Mouse (Mus musculus) left cerebral cortex, postnatal 36 days (tissue): ENCODE data around the gene Flt1. TPM values are rescaled to one million over a fixed set of nuclear protein-coding genes. Genes with fewer than 3 reads are reported as not detected.
"Not testable (repeated sequence)": the region's sequence is repeated elsewhere in the genome, so short reads cannot be mapped to it uniquely, and the experiment has no call there.

ENCODE experiments used
- DNase-seq, 2 experiments: peaks; one replicate each; pipeline ENCODE4 v3.0.0; 2021 to 2022; ENCODE audit warnings: low spot score in 2 of 2, mixed read lengths in 1 of 2
- intact Hi-C: fragments of 180-260 bp; cut with DNase I; formaldehyde crosslinking; loops from one replicate; pipeline ENCODE4 v1.15.1; 2025
- total RNA-seq, 2 experiments: library from RNA; stranded (reverse); gene quantifications; 2 replicates each; pipeline ENCODE4 v1.2.3; 2021

The Flt1 gene
- total RNA-seq, 2 experiments from 2014 or later: 30.5 to 41.9 TPM

DNA sequence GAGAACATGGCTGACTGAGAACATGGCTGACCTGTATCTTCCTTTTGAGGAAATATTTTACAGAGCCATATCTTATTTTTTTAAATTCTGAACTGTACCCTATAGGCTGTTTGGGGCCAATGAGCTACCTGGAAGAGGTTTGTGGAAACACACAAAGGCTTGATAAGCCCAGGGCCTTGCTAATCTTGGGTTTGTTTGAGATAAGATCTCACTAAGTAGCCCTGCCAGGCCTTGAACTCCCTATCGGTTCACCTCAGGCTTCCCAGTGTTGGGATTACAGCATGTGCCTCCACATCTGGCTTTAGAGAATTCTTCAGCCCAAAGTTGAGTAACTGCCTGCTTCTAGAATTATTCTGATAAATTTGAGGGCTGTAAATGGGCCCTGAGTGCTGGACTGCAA lies 152.3 kb downstream of the Flt1 start:
- no peak for DNase-seq
- intact Hi-C loops: no loop called here

DNA sequence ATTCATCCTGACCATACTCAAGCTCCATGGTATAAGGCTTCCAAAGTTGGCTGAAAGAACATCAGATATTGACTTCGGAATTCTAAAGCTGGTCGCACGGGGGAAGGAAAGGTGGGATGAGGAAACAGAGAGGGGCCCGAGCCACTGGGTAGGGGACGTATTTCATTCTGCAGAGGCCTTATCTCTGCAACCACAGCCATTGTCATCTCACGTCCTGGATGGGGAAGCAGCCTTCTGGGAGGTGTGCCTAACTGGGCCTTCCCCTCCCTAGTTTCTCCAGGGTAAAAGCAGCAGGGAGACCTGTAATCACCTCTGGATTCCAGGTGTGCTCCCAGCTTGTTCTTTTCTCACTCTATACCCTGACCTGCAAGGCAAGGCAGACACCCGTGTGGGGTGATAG lies 153.1 kb downstream of the Flt1 start:
- no peak for DNase-seq
- intact Hi-C loops: no loop called here

- intact Hi-C loops: no loop called here
- no peak for DNase-seq
Measured at GRCm38 (mm10) chr5:147566335-147566734, 159.5 kb downstream of the Flt1 start.

GRCm38 (mm10) chr5:147565444-147565843 lies 160.4 kb downstream of the Flt1 start:
- intact Hi-C loops: no loop called here
- peak; percentile 53 to 59 for DNase-seq

- intact Hi-C loops: no loop called here
- no peak for DNase-seq
Measured at GRCm38 (mm10) chr5:147564140-147564590, 161.6 kb downstream of the Flt1 start.

GRCm38 (mm10) chr5:147563511-147564139 lies 162.2 kb downstream of the Flt1 start:
- intact Hi-C loops: no loop called here
- DNase-seq: no peak

DNA sequence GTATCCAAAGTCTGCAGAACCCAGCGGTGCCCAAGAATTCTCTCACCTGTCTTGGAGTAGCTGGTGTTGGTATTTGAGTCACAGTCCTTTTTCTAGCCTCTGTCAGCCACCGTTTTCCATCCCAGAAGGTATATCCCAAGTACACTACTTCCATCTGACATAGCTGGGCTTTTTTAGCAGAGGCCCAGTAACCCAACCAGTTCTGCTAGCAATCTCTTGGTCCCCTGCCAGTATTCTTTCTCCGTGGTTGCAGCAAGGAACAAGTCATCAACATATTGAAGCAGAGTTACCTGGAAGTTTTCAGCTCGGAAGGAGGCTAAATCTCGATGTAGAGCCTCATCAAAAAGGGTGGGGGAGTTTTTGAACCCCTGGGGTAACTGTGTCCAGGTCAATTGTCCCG lies 168.2 kb downstream of the Flt1 start:
- intact Hi-C loops, DNase-seq: not testable (repeated sequence)

DNA sequence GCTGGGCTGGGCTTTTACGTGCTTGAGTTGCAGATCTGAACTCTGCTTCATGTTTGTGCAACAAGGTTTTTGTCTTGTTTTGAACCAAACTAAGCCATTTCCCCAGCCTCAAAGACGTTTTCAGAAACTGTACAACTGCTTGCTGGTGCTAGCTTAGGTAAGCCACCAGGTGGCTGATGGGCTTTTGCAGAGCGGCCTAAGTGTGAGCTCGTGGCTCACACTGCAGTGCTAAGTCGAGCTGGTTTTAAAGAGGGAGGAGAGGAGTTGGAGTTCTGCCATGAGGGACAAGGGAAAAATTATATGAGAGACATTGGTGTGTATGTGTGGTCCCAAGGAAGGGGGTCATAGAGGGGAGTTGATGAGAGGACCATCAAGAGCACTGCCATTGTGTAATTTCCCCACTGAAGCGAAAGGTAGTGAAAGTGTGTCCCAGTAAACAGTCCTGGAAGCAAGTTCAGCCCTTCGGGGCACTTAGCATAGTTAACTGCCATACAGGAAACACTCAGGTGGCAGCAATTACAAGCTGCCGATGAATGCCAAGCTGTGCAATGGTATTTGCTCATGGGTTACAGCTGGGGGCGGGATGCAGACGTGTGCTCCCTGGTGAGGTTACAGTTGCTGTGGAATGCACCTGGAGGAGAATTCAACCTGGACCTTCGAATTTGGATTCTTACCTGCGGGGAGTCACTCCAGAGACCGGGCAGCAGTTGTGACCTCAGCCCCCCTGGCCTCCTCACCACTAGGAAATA lies 173.8 kb downstream of the Flt1 start:
- DNase-seq: no peak
- intact Hi-C loops: no loop called here

DNA sequence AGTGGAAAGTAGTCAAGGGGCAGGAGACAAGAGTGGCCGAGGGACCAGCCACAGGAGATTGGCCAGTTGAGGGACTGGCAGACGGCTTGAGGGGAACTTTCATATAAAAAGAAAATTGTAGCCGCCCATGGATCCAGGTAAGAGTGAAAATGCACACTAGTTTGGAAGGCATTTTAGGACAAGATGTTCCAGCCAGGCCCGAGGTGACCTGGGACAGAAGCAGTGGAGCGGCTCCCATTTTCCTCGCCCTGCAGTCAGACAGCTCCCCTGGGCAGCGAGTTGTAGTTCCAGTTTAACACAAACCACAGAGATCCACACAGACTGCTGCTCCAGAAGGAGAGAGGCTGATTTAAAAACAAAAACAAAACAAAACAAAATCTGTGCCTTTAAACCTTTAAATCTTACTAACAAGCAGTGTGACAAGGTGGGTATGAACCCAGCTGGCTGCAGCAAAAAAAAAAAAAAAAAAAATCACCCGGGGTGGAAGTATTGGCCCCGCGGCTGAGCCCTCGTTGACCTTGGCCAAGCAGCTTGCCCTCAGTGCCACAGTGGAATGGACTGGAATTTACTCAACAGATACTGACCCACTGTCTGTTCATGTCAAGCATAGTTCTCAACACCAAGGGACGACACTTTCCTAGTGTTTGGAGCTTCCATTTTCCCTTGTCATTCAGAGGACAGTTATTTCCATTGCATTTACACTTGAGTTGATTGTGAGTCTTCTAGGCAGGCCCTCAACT lies 176.6 kb downstream of the Flt1 start:
- no peak for DNase-seq
- intact Hi-C loops: no loop called here

GRCm38 (mm10) chr5:147545731-147546241 lies 180.0 kb downstream of the Flt1 start:
- intact Hi-C loops: no loop called here
- no peak for DNase-seq

DNA sequence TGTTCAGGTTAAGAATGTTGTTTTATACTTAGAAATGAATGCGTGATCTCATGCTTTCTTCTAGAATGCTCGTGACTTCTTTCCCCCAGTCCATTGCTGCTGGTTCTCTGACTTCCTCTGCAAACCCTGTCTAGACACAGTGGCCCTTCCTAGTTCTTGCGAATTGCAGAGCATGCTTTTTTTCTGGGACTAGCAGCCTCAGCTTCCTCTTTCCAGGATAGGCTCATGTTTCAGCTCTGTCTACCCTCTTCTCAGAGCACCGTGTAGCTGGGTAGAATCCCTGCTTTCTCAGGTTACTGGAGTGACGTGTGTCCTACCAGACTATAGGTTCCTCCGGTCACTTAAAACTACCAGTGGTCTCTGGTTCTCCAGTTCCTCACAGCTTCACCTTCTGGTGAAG lies 183.5 kb downstream of the Flt1 start:
- intact Hi-C loops: no loop called here
- no peak for DNase-seq

GRCm38 (mm10) chr5:147539815-147540214 lies 186.0 kb downstream of the Flt1 start:
- DNase-seq: no peak
- intact Hi-C loops: loop anchor here (10.0 kb wide), 1 partner anchor 105 kb away; the partner anchor contains the start of gene Pan3

GRCm38 (mm10) chr5:147539409-147539808 lies 186.4 kb downstream of the Flt1 start:
- intact Hi-C loops: loop anchor here (10.0 kb wide), 1 partner anchor 105 kb away; the partner anchor contains the start of gene Pan3
- DNase-seq: peak in 1 of 2 experiments; percentile 22

GRCm38 (mm10) chr5:147532031-147532430 lies 193.8 kb downstream of the Flt1 start:
- DNase-seq: peak in 1 of 2 experiments; percentile 23
- intact Hi-C loops: loop anchor here (10.0 kb wide), 1 partner anchor 97 kb away; the partner anchor contains the start of gene Pan3

DNA sequence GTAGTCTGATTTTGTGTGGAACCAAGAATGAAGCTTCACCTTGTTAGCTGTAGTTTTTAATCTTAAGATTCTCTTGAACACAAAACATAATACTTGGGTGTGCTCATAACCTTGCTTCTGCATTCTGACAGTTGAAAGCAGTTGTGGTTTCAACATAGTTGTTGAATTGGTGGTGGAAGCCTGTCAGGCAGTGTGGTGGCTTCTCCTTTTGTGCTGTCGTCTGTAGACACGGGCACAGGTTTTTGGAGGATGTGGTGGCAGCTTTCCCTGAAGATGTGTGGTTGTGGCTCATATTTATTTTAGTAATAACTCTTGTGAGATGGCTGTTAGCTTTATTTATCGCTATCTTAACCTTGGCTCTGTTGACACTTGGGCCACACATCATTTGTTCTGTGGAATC lies 198.0 kb downstream of the Flt1 start:
- intact Hi-C loops: no loop called here

DNA sequence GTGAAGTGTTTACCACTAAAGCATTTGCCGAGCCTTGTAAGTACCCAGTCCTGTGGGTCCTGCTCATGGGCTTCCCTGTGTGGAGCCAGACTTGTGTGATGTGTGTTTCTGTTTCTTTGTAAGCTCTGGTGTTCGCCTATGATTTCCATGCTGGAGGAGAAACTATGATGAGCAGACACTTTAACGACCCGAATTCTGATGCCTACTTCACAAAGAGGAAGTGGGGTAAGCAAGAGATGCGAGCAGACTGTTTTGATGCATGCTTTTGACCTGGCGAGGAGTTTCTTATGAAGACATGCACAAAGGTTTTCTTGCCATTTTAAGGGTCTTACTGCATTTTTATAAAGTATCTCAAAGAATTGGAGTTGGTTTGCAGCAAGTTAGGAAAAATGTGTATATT lies 198.8 kb downstream of the Flt1 start:
- intact Hi-C loops: no loop called here

More for the DNA sequence above, 198.0 kb downstream of the Flt1 start:
- DNase-seq: no peak

More for the DNA sequence above, 198.8 kb downstream of the Flt1 start:
- DNase-seq: no peak
